Mouse (Mus musculus) liver, adult 2 months (tissue): ENCODE measurements around the gene Hpd.

Source experiments
- CTCF ChIP-seq: fragments of 200-500 bp; IDR thresholded peaks from 2 replicates; pipeline ENCODE4 v1.5.1; 2011; ENCODE audit warnings: low read depth, low read length, control low read depth
- POLR2A ChIP-seq: fragments of 200-500 bp; IDR thresholded peaks from 2 replicates; pipeline ENCODE4 v1.6.1; 2011; ENCODE audit warnings: low read length, control low read depth; ENCODE audit not compliant: insufficient read depth; ENCODE audit errors: extremely low read depth

GRCm38 (mm10) chr5:123138230-123138911 lies 44.2 kb downstream of the Hpd start:
- TF ChIP-seq CTCF = no peak
- peak; percentile 63; the same call in 1 of the 2 replicates for TF ChIP-seq POLR2A
